Mouse (Mus musculus): ENCODE data around the gene Mpped2. TPM values are rescaled to one million over a fixed set of nuclear protein-coding genes. Genes with fewer than 3 reads are reported as not detected.

The Mpped2 gene
- polyA plus RNA-seq, 1 experiment, result not detected

- H3K4me2 ChIP-seq (ENCODE audit: low read depth), result no peak overlapping the region
- no peak overlapping the region for H3K4me3 ChIP-seq
- no peak for TF ChIP-seq SRF (IDR thresholded peaks at IDR 0.05; ENCODE audit: control insufficient read depth, insufficient read length, low read depth)
- TF ChIP-seq USF1 (IDR thresholded peaks at IDR 0.05; ENCODE audit: low read depth), result no peak
- no peak for TF ChIP-seq POLR2AphosphoS2 (IDR thresholded peaks at IDR 0.05; ENCODE audit: insufficient read length, low read depth)
- no peaks in the 10 kb centered on the region for H3K36me3 ChIP-seq (ENCODE audit: control insufficient read depth, insufficient read depth)
- H3K79me2 ChIP-seq (ENCODE audit: control insufficient read depth, insufficient read depth), result no peaks in the 10 kb centered on the region
- no peak overlapping the region for H3ac ChIP-seq (ENCODE audit: control insufficient read depth, insufficient read length)
- no peaks in the 10 kb centered on the region for H3K27me3 ChIP-seq (ENCODE audit: control insufficient read depth, insufficient read depth, insufficient read length)
Measured at GRCm38 (mm10) chr2:106754696-106755095, 61.6 kb downstream of the Mpped2 start.

GRCm38 (mm10) chr2:106756354-106757103 lies 63.5 kb downstream of the Mpped2 start:
- H3ac ChIP-seq (ENCODE audit: control insufficient read depth, insufficient read length), result no peak overlapping the region
- no peaks in the 10 kb centered on the region for H3K36me3 ChIP-seq (ENCODE audit: control insufficient read depth, insufficient read depth)
- H3K4me3 ChIP-seq, result no peak overlapping the region
- H3K27me3 ChIP-seq (ENCODE audit: control insufficient read depth, insufficient read depth, insufficient read length), result no peaks in the 10 kb centered on the region
- H3K79me2 ChIP-seq (ENCODE audit: control insufficient read depth, insufficient read depth), result no peaks in the 10 kb centered on the region
- no peak overlapping the region for H3K4me2 ChIP-seq (ENCODE audit: low read depth)
- TF ChIP-seq MYOG (IDR thresholded peaks at IDR 0.05; ENCODE audit: control insufficient read depth in 1 of 3, insufficient read depth in 1 of 3, insufficient read length in 2 of 3, low read depth in 2 of 3) (no peak), TCF12 (IDR thresholded peaks at IDR 0.05; ENCODE audit: insufficient read depth, poor library complexity, severe bottlenecking) (no peak), POLR2A (IDR thresholded peaks at IDR 0.05; ENCODE audit: insufficient read length, low read depth) (no peak), POLR2AphosphoS2 (IDR thresholded peaks at IDR 0.05; ENCODE audit: insufficient read length, low read depth) (no peak), MYOD1 (IDR thresholded peaks at IDR 0.05; ENCODE audit: control insufficient read depth in 1 of 3, insufficient read length in 2 of 3, low read depth in 2 of 3) (no peak), TCF3 (IDR thresholded peaks at IDR 0.05; ENCODE audit: insufficient read length, low read depth) (no peak), SRF (IDR thresholded peaks at IDR 0.05; ENCODE audit: control insufficient read depth, insufficient read length, low read depth) (no peak), REST (IDR thresholded peaks at IDR 0.05; ENCODE audit: insufficient read depth, insufficient read length) (no peak), USF1 (IDR thresholded peaks at IDR 0.05; ENCODE audit: low read depth) (no peak), E2F4 (IDR thresholded peaks at IDR 0.05; ENCODE audit: insufficient read depth) (no peak), MAX (IDR thresholded peaks at IDR 0.05; ENCODE audit: low read depth) (no peak), CEBPB (IDR thresholded peaks at IDR 0.05; ENCODE audit: insufficient read depth, poor library complexity, severe bottlenecking) (no peak)

GRCm38 (mm10) chr2:106762920-106763319 lies 69.9 kb downstream of the Mpped2 start:
- no peaks in the 10 kb centered on the region for H3K27me3 ChIP-seq (ENCODE audit: control insufficient read depth, insufficient read depth, insufficient read length)
- H3K4me2 ChIP-seq (ENCODE audit: low read depth), result no peak overlapping the region
- TF ChIP-seq POLR2A (IDR thresholded peaks at IDR 0.05; ENCODE audit: insufficient read length, low read depth), result no peak
- TF ChIP-seq MYOG (IDR thresholded peaks at IDR 0.05; ENCODE audit: control insufficient read depth in 1 of 3, insufficient read depth in 1 of 3, insufficient read length in 2 of 3, low read depth in 2 of 3), result no peak
- no peak for TF ChIP-seq CEBPB (IDR thresholded peaks at IDR 0.05; ENCODE audit: insufficient read depth, poor library complexity, severe bottlenecking)
- TF ChIP-seq MYOD1 (IDR thresholded peaks at IDR 0.05; ENCODE audit: control insufficient read depth in 1 of 3, insufficient read length in 2 of 3, low read depth in 2 of 3), result no peak
- TF ChIP-seq REST (IDR thresholded peaks at IDR 0.05; ENCODE audit: insufficient read depth, insufficient read length), result no peak
- no peak for TF ChIP-seq E2F4 (IDR thresholded peaks at IDR 0.05; ENCODE audit: insufficient read depth)
- no peak for TF ChIP-seq POLR2AphosphoS2 (IDR thresholded peaks at IDR 0.05; ENCODE audit: insufficient read length, low read depth)
- no peak for TF ChIP-seq TCF12 (IDR thresholded peaks at IDR 0.05; ENCODE audit: insufficient read depth, poor library complexity, severe bottlenecking)
- no peak for TF ChIP-seq SRF (IDR thresholded peaks at IDR 0.05; ENCODE audit: control insufficient read depth, insufficient read length, low read depth)
- no peak for TF ChIP-seq TCF3 (IDR thresholded peaks at IDR 0.05; ENCODE audit: insufficient read length, low read depth)
- TF ChIP-seq MAX (IDR thresholded peaks at IDR 0.05; ENCODE audit: low read depth), result no peak
- TF ChIP-seq USF1 (IDR thresholded peaks at IDR 0.05; ENCODE audit: low read depth), result no peak
- H3K36me3 ChIP-seq (ENCODE audit: control insufficient read depth, insufficient read depth), result no peaks in the 10 kb centered on the region
- no peaks in the 10 kb centered on the region for H3K79me2 ChIP-seq (ENCODE audit: control insufficient read depth, insufficient read depth)
- H3ac ChIP-seq (ENCODE audit: control insufficient read depth, insufficient read length), result no peak overlapping the region
- no peak overlapping the region for H3K4me3 ChIP-seq

GRCm38 (mm10) chr2:106769236-106769635 lies 76.2 kb downstream of the Mpped2 start:
- Histone ChIP-seq H3K4me2 (ENCODE audit: low read depth) (no peak overlapping the region), H3K79me2 (ENCODE audit: control insufficient read depth, insufficient read depth) (no peaks in the 10 kb centered on the region), H3K36me3 (ENCODE audit: control insufficient read depth, insufficient read depth) (no peaks in the 10 kb centered on the region), H3K27me3 (ENCODE audit: control insufficient read depth, insufficient read depth, insufficient read length) (no peaks in the 10 kb centered on the region), H3ac (ENCODE audit: control insufficient read depth, insufficient read length) (no peak overlapping the region), H3K4me3 (no peak overlapping the region)
- TF ChIP-seq SRF (IDR thresholded peaks at IDR 0.05; ENCODE audit: control insufficient read depth, insufficient read length, low read depth), result no peak
- TF ChIP-seq MAX (IDR thresholded peaks at IDR 0.05; ENCODE audit: low read depth), result no peak
- no peak for TF ChIP-seq MYOG (IDR thresholded peaks at IDR 0.05; ENCODE audit: control insufficient read depth in 1 of 3, insufficient read depth in 1 of 3, insufficient read length in 2 of 3, low read depth in 2 of 3)
- TF ChIP-seq REST (IDR thresholded peaks at IDR 0.05; ENCODE audit: insufficient read depth, insufficient read length), result no peak
- TF ChIP-seq E2F4 (IDR thresholded peaks at IDR 0.05; ENCODE audit: insufficient read depth), result no peak
- no peak for TF ChIP-seq POLR2A (IDR thresholded peaks at IDR 0.05; ENCODE audit: insufficient read length, low read depth)
- TF ChIP-seq USF1 (IDR thresholded peaks at IDR 0.05; ENCODE audit: low read depth), result no peak
- no peak for TF ChIP-seq MYOD1 (IDR thresholded peaks at IDR 0.05; ENCODE audit: control insufficient read depth in 1 of 3, insufficient read length in 2 of 3, low read depth in 2 of 3)
- no peak for TF ChIP-seq CEBPB (IDR thresholded peaks at IDR 0.05; ENCODE audit: insufficient read depth, poor library complexity, severe bottlenecking)
- TF ChIP-seq TCF12 (IDR thresholded peaks at IDR 0.05; ENCODE audit: insufficient read depth, poor library complexity, severe bottlenecking), result no peak
- no peak for TF ChIP-seq TCF3 (IDR thresholded peaks at IDR 0.05; ENCODE audit: insufficient read length, low read depth)
- TF ChIP-seq POLR2AphosphoS2 (IDR thresholded peaks at IDR 0.05; ENCODE audit: insufficient read length, low read depth), result no peak

Data from myocyte (in vitro differentiated cells).